Mouse (Mus musculus) olfactory bulb, adult 2 months (tissue): ENCODE data around the gene Taok1.

Source experiments
- CTCF ChIP-seq: fragments of 200-500 bp; IDR thresholded peaks from 2 replicates; pipeline ENCODE4 v1.5.1; 2012; ENCODE audit warnings: low read depth, mild to moderate bottlenecking, low read length, moderate library complexity; ENCODE audit not compliant: insufficient read depth
- POLR2A ChIP-seq: fragments of 200-500 bp; IDR thresholded peaks from 2 replicates; pipeline ENCODE4 v1.6.1; 2012; ENCODE audit warnings: mild to moderate bottlenecking, low read depth, low read length, moderate library complexity; ENCODE audit not compliant: insufficient read depth

DNA sequence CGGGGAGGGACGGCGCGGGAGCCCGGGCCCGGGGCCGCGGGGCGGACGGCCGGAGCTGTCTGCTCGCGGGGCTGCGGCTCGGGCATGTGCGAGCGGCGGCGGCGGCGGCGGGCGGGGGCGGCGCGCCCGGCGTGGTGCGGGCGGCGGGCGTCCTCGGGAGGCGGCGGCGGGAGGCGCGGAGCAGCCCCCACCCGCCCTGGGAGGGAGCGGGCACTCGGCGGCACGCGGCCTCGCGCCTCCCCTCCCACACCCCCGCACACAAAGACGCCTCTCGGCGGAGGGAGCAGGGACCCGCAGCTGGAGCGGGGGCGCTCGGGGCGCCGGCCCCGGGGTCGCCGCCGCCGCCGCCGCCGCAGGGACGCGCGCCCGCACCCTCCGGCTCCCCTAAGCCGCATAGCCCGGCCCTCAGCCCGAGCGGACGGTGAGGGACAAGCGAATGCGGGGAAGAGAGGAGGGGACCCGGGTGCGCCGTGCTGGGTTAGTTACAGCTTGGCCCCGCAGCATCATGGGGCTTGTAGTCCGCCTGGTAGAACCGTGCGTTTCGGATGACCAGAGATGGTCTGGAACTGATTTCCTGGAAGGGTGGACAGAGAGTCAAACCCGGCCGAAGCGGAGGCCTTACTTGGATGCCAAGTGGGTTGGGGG, 117.9 kb downstream of the Taok1 start, which contains the start of gene Ankrd13b:
- peak; percentile 51; the same call in 1 of the 2 replicates for TF ChIP-seq POLR2A
- TF ChIP-seq CTCF: no peak
